Mouse (Mus musculus) liver (tissue): ENCODE data around the gene Carmil1.

Experiments
- DNase-seq: peaks from one replicate; pipeline ENCODE4 v3.0.0-alpha.2; 2020; ENCODE audit warnings: mixed read lengths

Carmil1 gene

DNA sequence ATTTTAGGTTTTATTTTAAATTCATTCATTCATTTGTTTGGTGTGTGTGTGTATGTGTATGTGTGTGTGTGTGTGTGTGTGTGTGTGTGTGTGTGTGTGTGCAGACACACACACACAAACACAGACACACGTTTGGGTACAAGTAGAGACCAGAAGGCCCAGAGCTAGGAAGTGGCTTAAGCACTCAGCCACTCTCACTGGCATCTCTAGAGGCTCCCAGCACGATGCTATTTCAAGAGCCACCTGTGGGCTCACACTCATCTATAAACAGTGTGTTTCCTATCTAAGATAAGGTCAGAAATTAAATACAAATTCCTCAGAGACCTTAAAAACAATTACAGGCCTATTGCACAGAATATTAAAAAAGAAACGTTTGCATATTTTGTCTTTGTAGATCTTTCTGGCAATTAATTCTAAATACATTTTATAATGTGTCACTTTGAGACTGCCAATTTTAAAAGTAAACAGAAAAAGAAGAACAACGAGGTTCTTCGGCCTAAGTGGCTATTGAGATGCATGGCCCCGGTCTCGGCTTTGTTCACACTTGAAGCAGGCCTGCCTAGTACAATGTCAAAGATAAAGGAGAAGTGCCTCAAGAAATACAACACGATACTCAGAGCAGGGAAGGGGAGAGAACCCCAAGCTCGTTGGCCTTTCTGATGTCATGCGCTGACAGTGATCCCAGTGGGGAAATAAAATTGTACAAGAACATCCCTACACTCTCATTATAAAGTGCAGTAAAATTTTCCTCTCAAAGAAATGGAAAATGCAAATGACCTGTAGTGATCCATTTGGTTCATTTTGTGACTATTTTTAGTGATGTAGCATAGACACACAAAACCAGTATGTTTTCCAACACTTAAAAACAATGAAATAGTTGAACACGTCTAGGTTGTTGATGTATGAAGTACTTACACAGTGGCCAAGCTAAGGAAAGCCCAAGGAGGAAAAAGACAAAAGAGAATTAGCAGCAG is 179.2 kb downstream of the Carmil1 start:
- no peak for DNase-seq

DNA sequence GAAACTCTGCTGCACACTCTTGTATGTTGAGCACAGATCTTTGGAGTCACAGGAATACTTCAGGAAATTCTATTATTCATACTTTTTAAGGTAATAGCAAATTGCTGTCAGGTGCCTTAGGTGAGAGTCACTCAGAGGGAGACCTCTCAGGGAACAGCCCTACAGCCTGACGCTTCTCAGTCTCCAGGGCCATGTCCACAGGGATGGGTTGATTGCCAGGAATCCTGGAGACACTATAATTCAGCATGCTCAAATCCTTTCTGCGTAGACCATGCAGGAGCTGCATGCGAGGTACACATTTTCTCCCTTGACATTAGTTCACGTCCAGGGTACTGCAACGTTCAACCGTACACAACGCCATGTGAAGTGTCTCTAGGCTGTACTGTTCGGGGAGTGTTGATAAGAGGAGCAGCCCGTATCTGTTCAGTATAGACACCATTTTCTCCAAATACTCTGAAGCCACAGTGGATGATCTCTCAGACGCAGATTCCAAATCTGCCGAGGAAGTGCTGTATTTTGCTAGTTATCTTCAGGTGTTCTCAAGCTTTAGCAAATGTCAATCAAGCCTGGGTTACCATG is 180.0 kb downstream of the Carmil1 start:
- DNase-seq, result no peak

DNA sequence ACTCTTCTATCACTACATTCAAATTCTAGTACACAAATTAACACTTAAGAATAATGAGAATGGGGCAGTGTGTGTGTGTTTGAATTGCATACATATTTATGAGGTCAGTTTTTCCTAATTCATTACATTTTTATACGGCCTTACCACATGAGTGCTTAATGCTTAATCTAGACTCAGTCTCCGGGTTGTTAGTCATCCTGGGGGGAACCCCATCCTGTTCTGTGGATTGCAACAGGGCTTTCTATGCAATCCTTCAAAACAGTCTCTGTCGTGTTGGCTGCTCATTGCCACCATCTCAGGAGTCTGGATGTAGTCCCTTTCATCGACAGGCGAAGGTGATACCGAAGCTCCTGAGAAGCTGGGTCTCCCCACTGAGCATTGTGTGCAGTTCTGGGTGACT is 184.0 kb downstream of the Carmil1 start:
- no peak for DNase-seq

DNA sequence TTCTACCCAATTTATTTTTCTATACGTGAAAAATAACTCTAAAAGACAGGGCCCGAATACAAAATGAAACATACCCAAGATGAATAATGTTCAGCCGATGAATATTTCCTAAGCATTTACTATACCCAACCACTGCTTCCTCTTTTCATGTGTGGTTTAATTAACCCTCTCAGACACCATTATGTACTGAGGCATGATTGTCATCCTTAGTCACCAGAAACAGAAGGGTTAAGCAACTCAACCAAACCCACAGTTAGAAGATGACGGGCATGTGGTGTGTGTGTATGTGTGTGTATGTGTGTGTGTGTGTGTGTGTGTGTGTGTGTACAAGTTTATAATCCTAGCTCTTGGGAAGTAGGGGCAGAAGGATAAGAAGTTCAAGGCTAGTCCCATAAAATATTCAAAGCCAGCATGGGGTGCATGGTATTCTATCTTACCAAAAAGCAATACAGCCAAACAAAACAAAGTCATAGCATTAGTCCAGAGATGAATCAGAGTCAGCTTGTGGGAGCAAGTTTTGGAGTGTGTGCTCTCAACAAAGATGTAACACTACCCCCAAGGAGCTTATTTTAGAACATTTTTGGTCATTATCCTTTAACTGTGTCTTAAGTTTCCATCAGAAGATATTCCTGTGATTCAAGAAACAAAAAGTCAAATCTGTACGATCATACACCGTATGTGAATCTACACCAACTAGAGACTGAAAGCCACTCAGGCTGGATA is 185.6 kb downstream of the Carmil1 start:
- DNase-seq, result no peak

DNA sequence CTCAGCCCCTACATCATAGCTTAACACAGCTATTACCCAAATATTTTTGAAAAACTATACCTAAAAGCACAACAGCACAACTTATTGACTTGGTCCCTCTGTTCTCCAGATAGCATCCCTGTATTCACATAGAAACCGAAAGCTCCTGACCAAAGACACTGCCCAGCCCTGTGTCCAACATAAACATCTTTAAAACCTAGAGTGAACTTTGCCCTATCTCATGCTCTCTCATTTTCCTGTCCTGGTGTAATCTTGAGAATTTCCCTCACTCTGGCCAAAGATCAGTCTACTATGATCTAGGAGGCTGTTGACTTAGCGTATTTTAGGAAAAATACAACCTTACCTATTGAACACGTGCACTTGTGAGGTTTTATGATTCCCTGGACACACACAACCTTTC is 187.5 kb downstream of the Carmil1 start:
- DNase-seq, result no peak

DNA sequence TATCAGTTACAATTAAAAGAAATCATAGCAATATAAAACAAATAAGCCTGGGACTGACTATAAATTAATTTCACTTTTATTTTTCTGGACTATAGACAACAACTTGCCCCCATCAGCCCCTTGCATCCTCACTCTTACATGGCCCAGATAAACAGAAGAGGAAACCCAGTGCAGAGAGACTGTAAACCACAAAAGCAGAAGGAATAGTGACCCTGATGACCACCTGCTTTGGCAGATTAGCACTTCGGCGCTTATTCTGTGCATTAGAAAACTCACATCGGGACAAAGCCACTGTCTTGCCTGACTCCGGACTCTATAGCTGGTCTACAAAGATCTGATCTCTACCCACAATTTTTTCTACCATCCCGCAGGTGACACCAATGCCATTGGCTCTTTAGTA is 188.5 kb downstream of the Carmil1 start:
- no peak for DNase-seq

DNA sequence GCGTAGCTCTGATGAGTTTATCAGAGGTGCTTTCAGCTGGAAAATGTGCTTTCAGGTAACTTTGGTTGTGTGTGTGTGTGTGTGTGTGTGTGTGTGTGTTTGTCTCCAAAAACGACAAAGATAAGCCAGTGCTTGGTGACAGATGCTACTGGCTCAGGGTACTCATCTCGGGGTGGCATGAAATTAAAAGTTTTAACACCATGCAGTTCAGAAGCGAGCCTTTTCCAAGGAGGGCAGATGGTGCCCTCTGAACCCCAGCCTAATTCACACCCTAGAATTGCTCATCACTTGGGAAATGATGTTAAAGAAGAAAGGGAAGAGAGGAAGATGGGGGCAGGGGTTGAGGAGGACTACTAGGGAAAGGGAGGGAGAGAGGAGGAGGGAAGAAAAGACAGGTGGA is 198.4 kb downstream of the Carmil1 start:
- DNase-seq, result no peak

DNA sequence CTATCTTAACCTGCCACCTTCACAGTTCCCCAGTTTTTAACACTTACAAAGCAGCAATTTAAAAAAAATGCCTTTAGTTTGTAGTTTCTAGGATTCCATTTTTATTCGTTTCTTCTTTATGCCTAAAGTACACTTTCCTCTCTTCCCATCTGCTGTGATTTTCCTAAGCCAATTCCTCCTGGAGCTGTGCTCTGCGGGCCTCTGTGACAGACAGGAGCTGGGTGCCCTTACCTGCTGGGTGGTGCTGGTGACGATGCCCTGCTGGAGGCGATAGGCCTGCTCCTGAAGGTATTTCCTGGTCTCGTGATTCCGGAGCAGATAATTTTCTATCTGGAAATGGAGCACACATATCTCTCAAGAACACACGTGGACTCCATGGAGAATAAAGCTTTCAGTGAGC is 198.9 kb downstream of the Carmil1 start:
- DNase-seq, result no peak

DNA sequence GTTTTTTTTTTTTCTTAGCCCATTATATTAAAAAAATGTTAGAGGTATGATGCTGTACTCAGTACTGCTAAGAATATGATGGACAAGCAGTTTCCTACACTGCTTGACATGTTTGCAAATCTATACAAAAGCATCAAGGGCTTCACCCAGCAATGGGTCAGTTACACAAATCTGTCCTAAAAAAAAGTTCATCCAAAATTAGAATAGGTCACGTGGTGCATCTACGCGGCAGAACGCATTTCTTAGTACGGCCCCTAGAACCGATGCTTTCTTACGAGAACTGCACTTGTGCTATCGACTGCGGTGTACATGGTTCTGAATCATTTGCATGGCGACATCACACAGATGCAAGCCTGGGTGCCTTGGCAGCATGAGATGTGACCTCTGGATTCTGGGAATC is 208.0 kb downstream of the Carmil1 start:
- DNase-seq, result no peak

DNA sequence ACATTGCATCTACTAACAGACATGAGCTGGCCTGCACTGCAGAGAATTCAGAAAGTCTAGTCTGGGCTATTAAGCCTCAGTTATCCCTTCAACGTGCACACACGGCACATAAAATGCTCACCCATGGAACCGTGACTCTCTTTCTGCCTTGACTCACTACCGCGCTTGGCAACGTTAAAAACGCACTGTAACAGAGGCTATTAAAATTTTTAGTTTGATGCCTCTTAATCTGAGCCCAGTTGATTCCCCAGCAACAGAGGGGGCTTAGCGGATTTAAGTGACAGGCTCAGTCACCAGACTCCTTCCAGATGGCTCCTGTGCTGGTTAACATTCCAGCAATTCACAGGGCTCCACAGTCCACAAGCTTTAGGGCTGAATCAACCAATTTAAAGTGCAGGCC is 213.0 kb downstream of the Carmil1 start:
- DNase-seq, result no peak

DNA sequence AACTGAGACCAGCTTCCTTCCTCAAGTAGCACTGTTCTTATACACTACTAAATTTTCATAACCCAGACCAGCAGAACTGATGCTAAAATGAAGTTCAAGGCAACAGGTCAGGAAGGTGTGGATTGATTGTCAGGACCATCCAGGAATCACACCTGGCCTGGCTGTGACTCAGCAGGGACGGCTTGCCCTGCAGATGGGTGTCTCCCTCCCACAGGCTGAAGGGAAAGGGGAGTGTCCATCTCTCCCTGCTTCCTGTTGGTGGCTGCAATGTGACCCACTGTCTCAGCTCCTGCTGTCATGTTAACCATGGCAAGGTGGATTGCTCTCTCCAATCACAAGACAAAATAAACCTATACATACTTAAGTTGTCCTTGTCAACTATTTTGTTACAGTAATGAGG is 215.1 kb downstream of the Carmil1 start:
- DNase-seq, result no peak

DNA sequence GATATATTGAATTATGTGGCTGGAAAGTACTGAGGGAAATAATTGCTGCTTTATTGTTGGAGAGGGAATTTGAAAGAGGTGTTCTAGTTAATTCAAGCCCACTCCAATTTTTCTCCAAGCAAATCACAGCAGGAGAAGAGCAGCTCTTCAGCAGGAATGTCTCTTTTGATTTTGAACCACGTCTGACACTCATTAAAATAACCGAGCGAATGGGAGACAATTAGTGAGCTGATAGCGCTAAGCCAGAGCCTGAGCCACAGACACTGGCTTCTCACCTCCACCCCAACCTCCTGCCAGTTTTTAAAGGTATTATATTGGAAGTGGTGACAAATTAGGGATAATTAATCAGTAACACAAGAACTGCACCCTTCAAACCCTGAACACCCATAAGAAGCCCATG is 217.8 kb downstream of the Carmil1 start:
- no peak for DNase-seq

DNA sequence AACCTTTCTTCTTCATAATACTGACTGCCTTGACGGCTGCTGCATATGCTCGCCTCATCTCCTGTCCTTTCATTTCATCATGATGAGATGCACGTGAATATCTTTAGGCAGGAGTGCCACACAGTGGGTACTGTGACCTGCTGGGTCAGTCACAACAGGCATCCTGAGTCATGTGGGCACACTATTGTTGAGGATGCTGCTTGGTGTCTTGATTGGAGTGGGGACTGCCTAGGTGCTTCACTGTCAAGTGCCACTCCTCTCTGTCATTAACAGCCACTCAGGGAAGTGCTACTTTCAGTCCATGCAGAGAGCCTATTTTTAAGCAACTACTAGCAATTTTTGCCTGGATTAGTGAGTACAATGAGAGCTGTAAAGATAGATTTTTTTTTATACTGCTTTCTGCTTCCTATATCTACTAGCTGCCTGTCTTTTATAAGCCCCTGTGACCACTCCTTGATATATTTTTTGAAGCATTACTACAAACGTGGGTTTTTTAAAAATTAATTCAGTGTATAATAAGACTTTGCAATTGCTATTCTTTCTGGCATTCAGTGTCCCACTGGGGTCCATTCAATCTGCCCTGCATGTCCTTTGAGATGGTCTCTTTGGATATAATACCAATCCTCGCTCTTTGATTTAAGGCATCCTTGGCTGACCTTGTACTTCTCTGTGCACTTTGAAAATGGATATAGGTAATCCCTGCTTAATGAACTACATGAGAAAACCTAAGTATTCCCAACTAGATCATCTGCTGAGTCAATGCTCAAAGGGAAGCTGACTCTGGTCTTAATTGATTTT is 225.3 kb downstream of the Carmil1 start:
- DNase-seq, result no peak

DNA sequence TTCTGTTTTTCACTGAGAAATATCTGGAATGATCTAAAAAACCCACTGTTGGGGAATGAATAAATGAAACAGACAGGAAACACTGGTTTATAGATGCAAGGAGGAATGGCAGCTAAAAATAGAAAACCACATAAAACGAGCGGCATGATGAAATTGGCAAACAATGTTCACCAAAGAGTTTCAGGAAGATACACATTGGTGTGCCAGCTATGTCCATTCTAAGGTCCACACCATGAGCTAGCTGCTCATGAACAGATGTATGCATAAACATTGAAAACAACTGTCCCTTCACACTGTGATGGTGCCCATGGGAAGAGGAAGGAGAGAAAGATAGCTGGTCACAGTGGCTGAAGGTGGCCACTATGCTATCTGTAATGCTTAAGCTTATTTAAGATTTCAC is 229.1 kb downstream of the Carmil1 start:
- no peak for DNase-seq

DNA sequence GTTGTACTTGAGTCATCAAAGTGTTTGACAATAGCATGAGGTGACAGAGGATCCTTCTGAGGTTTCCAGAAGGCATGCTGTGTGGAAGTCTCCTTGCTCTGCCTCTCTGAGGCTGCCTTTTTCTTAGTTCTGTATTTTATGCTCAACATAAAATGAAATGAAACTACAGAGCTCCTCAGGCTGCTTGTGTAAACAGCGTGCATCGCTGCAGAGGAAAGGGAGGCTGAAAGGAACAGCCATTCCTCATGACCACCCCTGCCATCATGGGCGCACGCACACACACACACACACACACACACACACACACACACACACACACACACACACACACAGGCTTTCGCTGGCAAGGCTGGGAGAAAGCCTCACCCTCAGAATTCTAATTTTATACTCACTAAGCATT is 230.3 kb downstream of the Carmil1 start:
- no peak for DNase-seq

DNA sequence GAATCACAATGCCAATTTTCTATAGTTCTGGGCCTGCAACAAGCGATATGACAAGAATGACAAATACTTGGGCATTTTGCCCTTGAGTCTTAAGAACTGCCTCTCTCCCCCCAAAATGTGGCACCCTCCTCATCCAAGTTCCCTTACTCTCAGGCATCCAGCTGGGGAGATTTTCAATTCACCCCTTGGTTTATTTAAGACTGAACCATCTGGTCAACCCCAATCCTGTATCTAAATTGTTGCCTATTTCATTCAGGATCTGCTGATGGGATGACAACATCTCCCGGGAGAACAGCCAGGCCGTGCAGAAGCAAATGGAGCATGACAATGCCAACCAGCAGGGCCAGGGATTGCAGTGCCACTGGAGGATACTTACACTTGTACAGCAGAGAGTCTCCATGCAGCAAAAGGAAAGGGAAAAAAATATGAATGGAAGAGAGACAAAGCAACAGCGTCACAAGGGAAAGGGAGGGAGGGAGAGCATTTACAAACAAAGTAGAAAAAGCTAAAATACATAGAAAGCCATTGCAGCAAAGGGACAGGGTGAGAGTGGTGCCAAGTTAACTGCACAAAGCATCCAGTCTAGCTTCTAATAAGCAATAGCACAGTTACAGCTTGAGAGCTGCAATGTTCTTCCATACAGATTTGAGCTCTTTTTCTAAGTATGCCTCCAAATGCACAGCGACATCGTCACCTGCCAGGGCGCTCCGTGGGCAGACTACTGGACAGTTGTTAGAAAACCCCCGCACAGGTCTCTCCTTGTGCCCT is 231.1 kb downstream of the Carmil1 start:
- no peak for DNase-seq

DNA sequence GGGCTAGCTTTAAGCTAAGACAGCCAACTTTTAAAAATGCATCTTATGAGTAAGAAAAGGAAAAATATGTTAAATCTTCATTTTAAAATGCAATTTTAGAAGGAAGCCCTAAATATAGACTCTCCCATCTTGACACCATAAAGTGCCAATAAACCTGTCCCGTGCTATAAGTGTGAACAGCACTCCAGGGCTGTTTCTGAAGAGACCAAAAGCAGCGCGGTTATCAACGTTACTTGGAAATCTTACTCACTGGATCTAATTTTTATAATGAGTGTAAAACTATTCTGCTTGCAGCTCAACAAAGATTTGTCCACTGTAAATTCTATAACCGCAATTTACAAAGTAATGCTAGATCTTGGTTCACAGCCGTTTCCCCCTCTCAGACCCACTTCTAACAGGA is 232.0 kb downstream of the Carmil1 start:
- DNase-seq, result no peak

DNA sequence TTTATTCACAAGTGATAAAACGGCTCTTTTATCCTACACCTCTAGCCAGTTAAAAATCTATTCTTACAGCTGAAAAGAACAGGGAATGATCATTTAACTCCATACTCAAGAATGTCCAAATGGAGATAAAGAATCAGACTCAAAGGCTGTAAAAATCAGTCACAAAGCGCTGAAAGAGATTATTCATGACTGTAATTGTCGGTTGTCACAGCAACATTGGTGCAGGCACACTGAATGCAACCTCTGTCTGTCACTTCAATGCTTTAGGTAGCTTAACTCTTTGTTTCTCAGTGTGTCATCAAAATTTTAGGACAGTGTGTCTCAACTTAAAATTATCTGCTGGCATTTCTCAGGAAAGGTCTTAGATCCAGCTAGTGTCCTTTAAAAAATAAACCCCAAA is 235.3 kb downstream of the Carmil1 start:
- no peak for DNase-seq

DNA sequence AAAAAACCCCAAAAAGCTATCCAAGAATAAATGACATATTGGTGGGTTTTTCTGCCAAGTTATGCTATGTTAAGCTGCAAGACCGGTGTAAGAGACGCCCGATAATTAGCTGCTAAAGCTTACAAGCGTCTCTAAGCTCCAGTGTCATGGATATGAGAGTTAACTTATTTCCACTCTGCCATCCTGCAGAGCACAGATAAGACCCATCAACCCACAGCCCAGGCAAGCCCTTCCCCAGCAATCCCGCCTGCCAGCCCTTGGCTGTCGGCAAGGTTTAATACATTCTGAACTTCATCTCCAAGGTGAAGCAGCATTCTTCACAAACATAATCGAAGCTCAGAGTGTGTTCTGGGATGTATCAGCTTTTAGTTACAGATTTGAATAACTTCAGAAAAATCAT is 240.4 kb downstream of the Carmil1 start:
- DNase-seq, result peak; percentile 54

DNA sequence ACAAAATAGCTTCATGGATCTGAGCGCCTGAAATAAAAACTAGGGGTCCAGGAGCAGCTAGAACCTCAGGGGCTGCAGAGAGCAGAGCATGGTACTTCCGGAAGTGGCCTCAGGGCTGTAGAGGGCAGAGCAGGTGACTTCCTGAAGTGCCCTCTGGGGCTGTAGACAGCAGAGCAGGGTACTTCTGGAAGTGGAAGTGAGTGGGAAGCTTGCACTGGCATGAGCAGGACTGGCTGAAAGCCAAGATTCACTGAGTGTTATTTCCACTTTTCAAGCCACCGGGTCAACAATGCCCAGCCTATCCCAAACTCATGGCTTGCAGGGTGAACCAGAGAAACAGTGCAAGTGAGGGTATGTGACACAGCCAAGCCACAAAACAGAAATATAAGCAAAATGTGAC is 243.1 kb downstream of the Carmil1 start:
- DNase-seq, result no peak

DNA sequence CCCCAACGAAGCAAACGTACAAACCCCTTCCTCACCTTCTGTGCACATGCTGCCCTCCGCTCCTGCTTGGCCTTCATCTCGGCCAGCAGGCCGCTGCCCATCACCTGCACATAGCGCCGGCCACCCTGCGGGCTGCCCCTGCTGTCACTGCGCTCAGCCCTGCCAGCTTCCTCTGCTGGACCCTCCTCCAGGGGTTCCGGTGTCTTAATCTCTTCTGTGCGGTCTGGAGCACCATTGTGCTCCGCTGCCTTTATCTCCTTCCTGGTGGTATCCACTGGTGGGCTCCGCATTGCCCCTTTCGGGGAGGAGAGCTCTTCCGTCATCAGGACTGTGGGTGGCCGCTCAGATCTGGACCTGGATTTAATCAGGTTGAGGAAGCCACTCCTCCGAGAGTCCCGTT is 244.4 kb downstream of the Carmil1 start:
- DNase-seq, result peak; percentile 5
